ENCODE assay signal across 13 mouse cellular contexts in genomic region chr17:87457961-87458360, GRCm38 (mm10). TPM values are rescaled to one million over a fixed set of nuclear protein-coding genes. Genes with fewer than 3 reads are reported as not detected.
DNase-seq lines count a peak whose midpoint lies in the region; ATAC-seq and TF ChIP-seq lines count a peak whose summit lies in the region.
"Had no signal": no experiment of that assay in that cellular context is flagged by ENCODE, and none has a peak within 500 bp of the region (broad histone marks: within the 10 kb centered on the region; RNA-seq: fewer than 3 reads in every experiment).

No protein-coding gene starts in this region.

- H3K9me3 ChIP-seq in midbrain, embryonic 13.5 days = no peaks in the 10 kb centered on the region
- H3K9me3 ChIP-seq in midbrain, embryonic 11.5 days (ENCODE audit: control insufficient read depth, low read length) = no peaks in the 10 kb centered on the region
- H3K9me3 ChIP-seq in embryonic facial prominence, embryonic 10.5 days = no peaks in the 10 kb centered on the region
- no peaks in the 10 kb centered on the region for H3K9me3 ChIP-seq in forebrain, embryonic 13.5 days (replicated peaks)
- H3K9me3 ChIP-seq: heart, embryonic 13.5 days; intestine, embryonic 15.5 days had no signal

- 63% methylated on average over 7 of the region's 7 CpGs for WGBS in kidney, adult 2 months
- 46% methylated on average over 7 of the region's 7 CpGs for WGBS in midbrain, embryonic 13.5 days
- WGBS in midbrain, embryonic 11.5 days = 48% methylated on average over 7 of the region's 7 CpGs
- WGBS in embryonic facial prominence, embryonic 10.5 days = 56% methylated on average over 7 of the region's 7 CpGs
- 72% methylated on average over 7 of the region's 7 CpGs for WGBS in forebrain, embryonic 13.5 days

- TF ChIP-seq CTCF in kidney, adult 2 months (conservative IDR thresholded peaks at IDR 0.05; ENCODE audit: insufficient read depth, insufficient read length, low read depth, low read length) = no peak

- H3K36me3 ChIP-seq in kidney, adult 2 months (ENCODE audit: control insufficient read depth, insufficient read depth, low read length) = no peaks in the 10 kb centered on the region
- no peaks in the 10 kb centered on the region for H3K36me3 ChIP-seq in midbrain, embryonic 13.5 days
- no peaks in the 10 kb centered on the region for H3K36me3 ChIP-seq in midbrain, embryonic 11.5 days (ENCODE audit: control insufficient read depth, insufficient read depth, low read length)
- H3K36me3 ChIP-seq in embryonic facial prominence, embryonic 10.5 days (replicated peaks) = no peaks in the 10 kb centered on the region
- H3K36me3 ChIP-seq in forebrain, embryonic 13.5 days (ENCODE audit: poor library complexity, severe bottlenecking) = no peaks in the 10 kb centered on the region
- H3K36me3 ChIP-seq: heart, embryonic 13.5 days; intestine, embryonic 15.5 days had no signal

- peak; percentile 35 for DNase-seq in kidney, adult 2 months
- no peak for DNase-seq in kidney, adult 11 months
- no peak for DNase-seq in midbrain, embryonic 11.5 days (ENCODE audit: low spot score, missing footprints)
- DNase-seq in embryonic facial prominence, embryonic 10.5 days (ENCODE audit: low spot score) = no peak
- peak; percentile 69 for DNase-seq in skeletal muscle tissue, adult 2 months (ENCODE audit: low read depth, low spot score)
- DNase-seq: cerebellum, postnatal 36 days; lung, postnatal 14 days had no signal

- H3K27ac ChIP-seq in kidney, adult 2 months (ENCODE audit: insufficient read depth, low read depth, low read length) = no peak overlapping the region
- peak overlapping the region; percentile 41; the same call in 1 of the 2 replicates for H3K27ac ChIP-seq in midbrain, embryonic 13.5 days
- no peak overlapping the region for H3K27ac ChIP-seq in midbrain, embryonic 11.5 days (ENCODE audit: low read depth, low read length)
- 0 out of 2 replicates have a peak overlapping the region, but pooled peaks have one; percentile 19 for H3K27ac ChIP-seq in embryonic facial prominence, embryonic 10.5 days (replicated peaks)
- H3K27ac ChIP-seq in forebrain, embryonic 13.5 days = no peak overlapping the region

- no peak overlapping the region for H3K4me2 ChIP-seq in midbrain, embryonic 13.5 days (replicated peaks)
- no peak overlapping the region for H3K4me2 ChIP-seq in midbrain, embryonic 11.5 days
- no peak overlapping the region for H3K4me2 ChIP-seq in forebrain, embryonic 13.5 days

- H3K9ac ChIP-seq in midbrain, embryonic 13.5 days (replicated peaks) = no peak overlapping the region
- H3K9ac ChIP-seq in midbrain, embryonic 11.5 days (ENCODE audit: low read length) = no peak overlapping the region
- H3K9ac ChIP-seq in forebrain, embryonic 13.5 days = no peak overlapping the region
- H3K9ac ChIP-seq: intestine, embryonic 15.5 days had no signal

- no peak for TF ChIP-seq POLR2A in kidney, adult 2 months (IDR thresholded peaks at IDR 0.05; ENCODE audit: low read depth, low read length)

- no peaks in the 10 kb centered on the region for H3K27me3 ChIP-seq in kidney, adult 2 months (replicated peaks; ENCODE audit: control insufficient read depth, insufficient read depth, low read length)
- no peaks in the 10 kb centered on the region for H3K27me3 ChIP-seq in midbrain, embryonic 13.5 days
- H3K27me3 ChIP-seq in midbrain, embryonic 11.5 days (ENCODE audit: control insufficient read depth, insufficient read depth, low read length) = no peaks in the 10 kb centered on the region; the same call in 1 of the 2 replicates
- H3K27me3 ChIP-seq in embryonic facial prominence, embryonic 10.5 days (replicated peaks; ENCODE audit: low read depth, poor library complexity, severe bottlenecking) = peaks cover 25% of the 10 kb centered on the region
- peaks cover 2% of the 10 kb centered on the region; the same call in 1 of the 2 replicates for H3K27me3 ChIP-seq in forebrain, embryonic 13.5 days
- H3K27me3 ChIP-seq: intestine, embryonic 15.5 days had no signal

- no peak overlapping the region for H3K4me3 ChIP-seq in kidney, adult 2 months (ENCODE audit: insufficient read depth, low read depth, low read length)
- H3K4me3 ChIP-seq in midbrain, embryonic 13.5 days (replicated peaks) = no peak overlapping the region
- H3K4me3 ChIP-seq in midbrain, embryonic 11.5 days (ENCODE audit: low read depth, low read length) = no peak overlapping the region
- no peak overlapping the region for H3K4me3 ChIP-seq in embryonic facial prominence, embryonic 10.5 days
- H3K4me3 ChIP-seq in forebrain, embryonic 13.5 days = no peak overlapping the region
- H3K4me3 ChIP-seq: heart, embryonic 13.5 days; intestine, embryonic 15.5 days had no signal

- no peak for ATAC-seq in midbrain, embryonic 13.5 days
- ATAC-seq in midbrain, embryonic 11.5 days (ENCODE audit: low FRiP score) = no peak
- no peak for ATAC-seq in forebrain, embryonic 13.5 days
- ATAC-seq: intestine, embryonic 15.5 days had no signal

- H3K4me1 ChIP-seq in kidney, adult 2 months (ENCODE audit: control insufficient read depth, insufficient read depth, low read length) = peaks cover 11% of the 10 kb centered on the region
- peaks cover 44% of the 10 kb centered on the region for H3K4me1 ChIP-seq in midbrain, embryonic 13.5 days (replicated peaks)
- peaks cover 28% of the 10 kb centered on the region for H3K4me1 ChIP-seq in midbrain, embryonic 11.5 days (ENCODE audit: control insufficient read depth, insufficient read depth, low read length)
- peaks cover 47% of the 10 kb centered on the region for H3K4me1 ChIP-seq in embryonic facial prominence, embryonic 10.5 days
- H3K4me1 ChIP-seq in forebrain, embryonic 13.5 days = peaks cover 32% of the 10 kb centered on the region

RNA-seq across cellular contexts. Expression of gene Calm2, which starts 11.2 kb away (rescaled TPM):
- 40.5 and 78.8 TPM in 2 replicates for polyA plus RNA-seq in kidney, adult 2 months (2012; rRNA removed)
- polyA plus RNA-seq in midbrain, embryonic 13.5 days (2015; fragmentation: Nextera tagmentation; extraction: Ambion mirVana) = 1,571 and 1,689 TPM in 2 replicates
- 1,326 and 1,445 TPM in 2 replicates for polyA plus RNA-seq in midbrain, embryonic 11.5 days (2014; fragmentation: Nextera tagmentation; extraction: Ambion mirVana)
- polyA plus RNA-seq in embryonic facial prominence, embryonic 10.5 days (2016; fragmentation: Nextera tagmentation; extraction: Ambion mirVana) = 1,075 and 1,119 TPM in 2 replicates
- polyA plus RNA-seq in forebrain, embryonic 13.5 days (2015; fragmentation: Nextera tagmentation; extraction: Ambion mirVana) = 1,676 and 1,701 TPM in 2 replicates

RNA-seq across cellular contexts. Expression of gene Stpg4, which starts 30.4 kb away (rescaled TPM):
- not detected in 2 replicates for polyA plus RNA-seq in kidney, adult 2 months (2012; rRNA removed)
- 0.37 TPM in 1 of 2 replicates, not detected in the other for polyA plus RNA-seq in midbrain, embryonic 13.5 days (2015; fragmentation: Nextera tagmentation; extraction: Ambion mirVana)
- polyA plus RNA-seq in midbrain, embryonic 11.5 days (2014; fragmentation: Nextera tagmentation; extraction: Ambion mirVana) = not detected in 2 replicates
- polyA plus RNA-seq in embryonic facial prominence, embryonic 10.5 days (2016; fragmentation: Nextera tagmentation; extraction: Ambion mirVana) = not detected in 2 replicates
- not detected in 2 replicates for polyA plus RNA-seq in forebrain, embryonic 13.5 days (2015; fragmentation: Nextera tagmentation; extraction: Ambion mirVana)
- polyA plus RNA-seq: intestine, embryonic 15.5 days; small intestine, adult 2 months; stomach, postnatal 0 days had no signal

Comparison
In these comparisons a context has a peak if more than half of its experiments do, and no peak if none do; other contexts are left out.
1. DNase-seq: peak in kidney, adult 2 months (single experiment) and skeletal muscle tissue, adult 2 months (single experiment); none in kidney, adult 11 months (single experiment), midbrain, embryonic 11.5 days (single experiment) and embryonic facial prominence, embryonic 10.5 days (single experiment).
2. H3K27ac ChIP-seq: peak in midbrain, embryonic 13.5 days (single experiment) and embryonic facial prominence, embryonic 10.5 days (single experiment); none in kidney, adult 2 months (single experiment), midbrain, embryonic 11.5 days (single experiment) and forebrain, embryonic 13.5 days (single experiment).
3. RNA of gene Calm2, which starts 11.2 kb away (polyA plus RNA-seq): 1,676 to 1,701 TPM in forebrain, embryonic 13.5 days, 1,571 to 1,689 TPM in midbrain, embryonic 13.5 days, 1,326 to 1,445 TPM in midbrain, embryonic 11.5 days and 1,075 to 1,119 TPM in embryonic facial prominence, embryonic 10.5 days; 40.5 to 78.8 TPM in kidney, adult 2 months; every median in the first group is over 10 times any median in the second.